Mouse (Mus musculus) inflammation-experienced regulatory T-cells, adult 16 weeks (primary cell): ENCODE results near the gene Igsf6. TPM values are rescaled to one million over a fixed set of nuclear protein-coding genes. Genes with fewer than 3 reads are reported as not detected.

ENCODE experiments used
- polyA plus RNA-seq: library from polyadenylated mRNA; unstranded; fragments of 100-300 nt; shearing (Covaris generic); gene quantifications from one replicate; pipeline ENCODE4 v1.2.1, GENCODE M21; 2017

The Igsf6 gene
- polyA plus RNA-seq, result 2.0 TPM

GRCm38 (mm10) chr7:121074281-121074680 is at the start of gene Igsf6:
Gene Igsf6 (minus strand): TSS chr7:121074572.

GRCm38 (mm10) chr7:121081350-121081749 is 7.0 kb upstream of the Igsf6 start, which contains the start of gene Otoa:
Gene Otoa (plus strand): TSS chr7:121081650.

GRCm38 (mm10) chr7:121033856-121034652 is 40.3 kb downstream of the Igsf6 start, which contains the start of gene Mettl9:
Gene Mettl9 (plus strand): TSS chr7:121034445.

Other genes starting within 250 kb of the Igsf6 start
- gene Eef2k, start 231.7 kb downstream of the Igsf6 start, polyA plus RNA-seq, result 15.0 TPM
- gene Polr3e, start 156.8 kb downstream of the Igsf6 start, polyA plus RNA-seq, result 38.7 TPM
- 0.76 TPM for gene Cdr2, start 92.3 kb downstream of the Igsf6 start, polyA plus RNA-seq
- not detected for gene Mfsd13b, start 92.1 kb downstream of the Igsf6 start, polyA plus RNA-seq
- gene Mettl9, start 40.1 kb downstream of the Igsf6 start, polyA plus RNA-seq, result 6.9 TPM
- gene Otoa, start 7.1 kb upstream of the Igsf6 start, polyA plus RNA-seq, result not detected